Mouse (Mus musculus): ENCODE measurements at regions not wholly inside any gene's neighbourhood (a gene's known extent, or its start where the extent isn't known, plus 50 kb on each side); places are given as distances from the start of the nearest gene placed in this dataset.
A peak's percentile ranks its signal among the peaks of the same experiment; 100 is the strongest.

GRCm38 (mm10) chr7:69326311-69326710 is 577.3 kb upstream of the Arrdc4 start:
- Histone ChIP-seq H3K27me3 (ENCODE audit: insufficient read depth, low read length) (no peaks in the 10 kb centered on the region), H3K4me1 (replicated peaks; ENCODE audit: low read depth, low read length) (no peaks in the 10 kb centered on the region), H3K36me3 (ENCODE audit: insufficient read depth, low read length) (no peaks in the 10 kb centered on the region), H3K9me3 (ENCODE audit: low read length) (no peaks in the 10 kb centered on the region), H3K4me3 (replicated peaks; ENCODE audit: low read length) (no peak overlapping the region)
- TF ChIP-seq CTCF (conservative IDR thresholded peaks at IDR 0.05; ENCODE audit: low read length) (no peak), POU5F1 (IDR thresholded peaks at IDR 0.05; ENCODE audit: borderline replicate concordance, low read length) (no peak), NANOG (IDR thresholded peaks at IDR 0.05; ENCODE audit: borderline replicate concordance, low read length) (no peak)

GRCm38 (mm10) chr7:69277056-69277705 is 528.1 kb upstream of the Arrdc4 start:
- no peaks in the 10 kb centered on the region for H3K4me1 ChIP-seq (replicated peaks; ENCODE audit: low read depth, low read length)
- no peak overlapping the region for H3K4me3 ChIP-seq (replicated peaks; ENCODE audit: low read length)
- no peaks in the 10 kb centered on the region for H3K9me3 ChIP-seq (ENCODE audit: low read length)
- H3K27me3 ChIP-seq (ENCODE audit: insufficient read depth, low read length): no peaks in the 10 kb centered on the region
- no peak for TF ChIP-seq POU5F1 (IDR thresholded peaks at IDR 0.05; ENCODE audit: borderline replicate concordance, low read length)
- no peak for TF ChIP-seq NANOG (IDR thresholded peaks at IDR 0.05; ENCODE audit: borderline replicate concordance, low read length)
- TF ChIP-seq CTCF (conservative IDR thresholded peaks at IDR 0.05; ENCODE audit: low read length): no peak
- H3K36me3 ChIP-seq (ENCODE audit: insufficient read depth, low read length): no peaks in the 10 kb centered on the region

- Histone ChIP-seq H3K27me3 (ENCODE audit: insufficient read depth, low read length) (no peaks in the 10 kb centered on the region), H3K9me3 (ENCODE audit: low read length) (no peaks in the 10 kb centered on the region), H3K36me3 (ENCODE audit: insufficient read depth, low read length) (no peaks in the 10 kb centered on the region), H3K4me1 (replicated peaks; ENCODE audit: low read depth, low read length) (no peaks in the 10 kb centered on the region), H3K4me3 (replicated peaks; ENCODE audit: low read length) (no peak overlapping the region)
- no peak for TF ChIP-seq POU5F1 (IDR thresholded peaks at IDR 0.05; ENCODE audit: borderline replicate concordance, low read length)
- TF ChIP-seq CTCF (conservative IDR thresholded peaks at IDR 0.05; ENCODE audit: low read length): no peak
- TF ChIP-seq NANOG (IDR thresholded peaks at IDR 0.05; ENCODE audit: borderline replicate concordance, low read length): no peak
These were observed 527.5 kb upstream of the Arrdc4 start for GRCm38 (mm10) chr7:69276376-69277055.

GRCm38 (mm10) chr7:69273670-69274069 is 524.6 kb upstream of the Arrdc4 start:
- H3K4me1 ChIP-seq (replicated peaks; ENCODE audit: low read depth, low read length): no peaks in the 10 kb centered on the region
- no peaks in the 10 kb centered on the region for H3K36me3 ChIP-seq (ENCODE audit: insufficient read depth, low read length)
- no peak for TF ChIP-seq NANOG (IDR thresholded peaks at IDR 0.05; ENCODE audit: borderline replicate concordance, low read length)
- TF ChIP-seq CTCF (conservative IDR thresholded peaks at IDR 0.05; ENCODE audit: low read length): no peak
- no peak for TF ChIP-seq POU5F1 (IDR thresholded peaks at IDR 0.05; ENCODE audit: borderline replicate concordance, low read length)
- H3K9me3 ChIP-seq (ENCODE audit: low read length): no peaks in the 10 kb centered on the region
- no peak overlapping the region for H3K4me3 ChIP-seq (replicated peaks; ENCODE audit: low read length)
- no peaks in the 10 kb centered on the region for H3K27me3 ChIP-seq (ENCODE audit: insufficient read depth, low read length)

GRCm38 (mm10) chr7:69244519-69244918 is 495.5 kb upstream of the Arrdc4 start:
- H3K9me3 ChIP-seq (ENCODE audit: low read length): no peaks in the 10 kb centered on the region
- H3K27me3 ChIP-seq (ENCODE audit: insufficient read depth, low read length): no peaks in the 10 kb centered on the region
- H3K36me3 ChIP-seq (ENCODE audit: insufficient read depth, low read length): no peaks in the 10 kb centered on the region
- H3K4me1 ChIP-seq (replicated peaks; ENCODE audit: low read depth, low read length): peaks cover 7% of the 10 kb centered on the region; the same call in 1 of the 2 replicates
- no peak for TF ChIP-seq CTCF (conservative IDR thresholded peaks at IDR 0.05; ENCODE audit: low read length)
- TF ChIP-seq NANOG (IDR thresholded peaks at IDR 0.05; ENCODE audit: borderline replicate concordance, low read length): peak; percentile 93
- TF ChIP-seq POU5F1 (IDR thresholded peaks at IDR 0.05; ENCODE audit: borderline replicate concordance, low read length): no peak
- no peak overlapping the region for H3K4me3 ChIP-seq (replicated peaks; ENCODE audit: low read length)

GRCm38 (mm10) chr7:69233296-69233695 is 484.3 kb upstream of the Arrdc4 start:
- no peaks in the 10 kb centered on the region for H3K4me1 ChIP-seq (replicated peaks; ENCODE audit: low read depth, low read length)
- H3K9me3 ChIP-seq (ENCODE audit: low read length): no peaks in the 10 kb centered on the region
- H3K4me3 ChIP-seq (replicated peaks; ENCODE audit: low read length): no peak overlapping the region
- no peaks in the 10 kb centered on the region for H3K36me3 ChIP-seq (ENCODE audit: insufficient read depth, low read length)
- no peaks in the 10 kb centered on the region for H3K27me3 ChIP-seq (ENCODE audit: insufficient read depth, low read length)
- TF ChIP-seq NANOG (IDR thresholded peaks at IDR 0.05; ENCODE audit: borderline replicate concordance, low read length): no peak
- TF ChIP-seq CTCF (conservative IDR thresholded peaks at IDR 0.05; ENCODE audit: low read length): no peak
- TF ChIP-seq POU5F1 (IDR thresholded peaks at IDR 0.05; ENCODE audit: borderline replicate concordance, low read length): no peak

- TF ChIP-seq POU5F1 (IDR thresholded peaks at IDR 0.05; ENCODE audit: borderline replicate concordance, low read length) (no peak), NANOG (IDR thresholded peaks at IDR 0.05; ENCODE audit: borderline replicate concordance, low read length) (no peak), CTCF (conservative IDR thresholded peaks at IDR 0.05; ENCODE audit: low read length) (no peak)
- H3K9me3 ChIP-seq (ENCODE audit: low read length): peaks cover 4% of the 10 kb centered on the region; the same call in 1 of the 2 replicates
- no peaks in the 10 kb centered on the region for H3K27me3 ChIP-seq (ENCODE audit: insufficient read depth, low read length)
- no peak overlapping the region for H3K4me3 ChIP-seq (replicated peaks; ENCODE audit: low read length)
- no peaks in the 10 kb centered on the region for H3K36me3 ChIP-seq (ENCODE audit: insufficient read depth, low read length)
- no peaks in the 10 kb centered on the region for H3K4me1 ChIP-seq (replicated peaks; ENCODE audit: low read depth, low read length)
These were observed 468.8 kb upstream of the Arrdc4 start for GRCm38 (mm10) chr7:69217871-69218270.
